ENCODE assay signal across 8 mouse cellular contexts in the genomic region with DNA sequence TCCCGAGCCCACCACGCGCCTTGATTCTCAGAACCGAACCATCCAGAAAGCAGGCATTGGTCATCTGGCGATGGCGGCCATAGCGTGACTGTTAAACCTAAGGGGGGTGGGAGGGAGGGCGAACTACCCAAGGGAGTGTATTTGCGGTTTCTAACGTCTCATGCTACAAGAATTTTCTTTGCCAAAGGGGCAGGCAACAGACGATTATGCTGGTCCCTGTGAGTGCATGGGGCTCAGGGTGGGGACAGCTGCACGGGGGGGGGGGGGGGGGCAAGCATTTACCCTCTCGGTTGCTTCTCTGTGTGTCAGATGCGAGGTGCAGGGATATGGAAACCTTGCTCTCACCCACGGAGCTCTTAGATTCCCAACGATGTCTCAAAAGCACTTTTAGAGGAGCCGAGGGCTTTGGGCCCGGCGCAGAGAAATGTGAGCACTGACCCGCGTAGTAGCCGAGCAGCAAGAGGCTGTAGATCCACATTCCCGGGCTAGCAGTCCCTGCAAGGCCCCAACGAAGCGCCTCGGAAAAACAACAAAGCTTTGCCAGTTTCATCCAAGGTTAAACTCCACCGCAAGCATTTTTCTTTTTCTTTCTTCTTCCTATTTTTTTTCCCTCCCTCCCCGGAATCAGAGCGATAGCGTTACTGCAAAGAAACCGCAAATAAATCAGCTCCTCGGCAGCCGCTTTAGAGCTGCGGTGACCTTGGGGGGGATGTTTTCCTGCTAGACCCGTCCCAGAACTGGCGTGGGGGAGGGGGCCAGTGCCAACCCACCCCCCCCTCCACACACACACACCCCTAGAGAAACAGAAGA. TPM values are rescaled to one million over a fixed set of nuclear protein-coding genes. Genes with fewer than 3 reads are reported as not detected.
A peak's percentile ranks its signal among the peaks of the same experiment; 100 is the strongest.
DNase-seq lines count a peak whose midpoint lies in the region; ATAC-seq and TF ChIP-seq lines count a peak whose summit lies in the region.

No protein-coding gene starts in this region.

- ATAC-seq in granulocyte monocyte progenitor cell, adult 5-6 weeks (replicated peaks; ENCODE audit: poor library complexity, severe bottlenecking): peak; percentile 4
- no peak for ATAC-seq in liver, embryonic 16.5 days (ENCODE audit: low read depth)

- H3K4me3 ChIP-seq in liver, embryonic 16.5 days (ENCODE audit: low read depth, low read length): peak overlapping the region; percentile 66
- peak overlapping the region; percentile 96 for H3K4me3 ChIP-seq in olfactory bulb, adult 2 months (ENCODE audit: insufficient read depth, low read depth, low read length)

- under 1% methylated on average over 36 of the region's 36 CpGs for WGBS in liver, embryonic 16.5 days (ENCODE audit: insufficient replicate concordance)
- WGBS in olfactory bulb, adult 2 months: 2% methylated on average over 36 of the region's 36 CpGs

- H3K4me1 ChIP-seq in liver, embryonic 16.5 days (ENCODE audit: control insufficient read depth, low read depth, low read length): peaks cover 12% of the 10 kb centered on the region
- peaks cover 22% of the 10 kb centered on the region for H3K4me1 ChIP-seq in olfactory bulb, adult 2 months (ENCODE audit: control insufficient read depth, insufficient read depth, low read length)

- TF ChIP-seq CTCF in olfactory bulb, adult 2 months (IDR thresholded peaks at IDR 0.05; ENCODE audit: insufficient read depth, low read depth, low read length): no peak

- TF ChIP-seq POLR2A in olfactory bulb, adult 2 months (IDR thresholded peaks at IDR 0.05; ENCODE audit: insufficient read depth, low read depth, low read length): no peak

- DNase-seq in left cerebral cortex, adult 18-20 months (ENCODE audit: low spot score in 2 of 2): peak; percentile 20 to 40
- no peak for DNase-seq in left cerebral cortex, adult 11 months (ENCODE audit: low spot score)
- DNase-seq in cerebellum, postnatal 25 days: peak; percentile 61 to 69
- DNase-seq in kidney, adult 11 months: peak; percentile 57
- no peak for DNase-seq in natural killer cell, adult 2 months (ENCODE audit: low spot score in 2 of 2)

- no peaks in the 10 kb centered on the region for H3K36me3 ChIP-seq in liver, embryonic 16.5 days (ENCODE audit: control insufficient read depth, insufficient read depth)

- H3K27ac ChIP-seq in liver, embryonic 16.5 days (ENCODE audit: low read length): peak overlapping the region; percentile 91
- H3K27ac ChIP-seq in olfactory bulb, adult 2 months (ENCODE audit: insufficient read depth, low read depth, low read length): peak overlapping the region; percentile 100

- no peaks in the 10 kb centered on the region for H3K9me3 ChIP-seq in liver, embryonic 16.5 days (replicated peaks; ENCODE audit: control insufficient read depth, low read length)

- peaks cover 78% of the 10 kb centered on the region for H3K27me3 ChIP-seq in liver, embryonic 16.5 days (ENCODE audit: control insufficient read depth, insufficient read depth, low read depth, low read length)

- peak overlapping the region; percentile 63 for H3K9ac ChIP-seq in liver, embryonic 16.5 days (ENCODE audit: low read depth, low read length)

- H3K4me2 ChIP-seq in liver, embryonic 16.5 days (ENCODE audit: low read depth, low read length): peak overlapping the region; percentile 68

RNA-seq across cellular contexts. Expression of a gene that starts 5.0 kb away (rescaled TPM):
- 100 to 1,000 TPM; 116 to 122 TPM for total RNA-seq in left cerebral cortex, adult 18-20 months (2021)
- total RNA-seq in granulocyte monocyte progenitor cell, adult 5-6 weeks (2014; fragmentation: Nextera tagmentation): 50.4 and 50.6 TPM in 2 replicates
- 9.0 and 13.8 TPM in 2 replicates for total RNA-seq in granulocyte monocyte progenitor cell, adult 5-6 weeks (2017)
- polyA plus RNA-seq in liver, embryonic 16.5 days (2015; fragmentation: Nextera tagmentation; extraction: Ambion mirVana): 2.6 and 3.4 TPM in 2 replicates
- not detected in 2 replicates for polyA plus RNA-seq in olfactory bulb, adult 2 months (2012; ENCODE audit: insufficient read depth, insufficient read length, low replicate concordance, missing spikeins)

Comparison
In these comparisons a context has a peak if more than half of its experiments do, and no peak if none do; other contexts are left out.
1. DNase-seq: peak in left cerebral cortex, adult 18-20 months (2 of 2), cerebellum, postnatal 25 days (2 of 2) and kidney, adult 11 months (single experiment); none in left cerebral cortex, adult 11 months (single experiment) and natural killer cell, adult 2 months (0 of 2).